Mouse (Mus musculus) A20 (cell line): ENCODE data around the gene Kcnab1.

Source experiments
- DNase-seq: peaks from one replicate; pipeline ENCODE4 v3.0.0-alpha.2; 2011; ENCODE audit warnings: low read depth, low spot score

Gene Kcnab1

DNA sequence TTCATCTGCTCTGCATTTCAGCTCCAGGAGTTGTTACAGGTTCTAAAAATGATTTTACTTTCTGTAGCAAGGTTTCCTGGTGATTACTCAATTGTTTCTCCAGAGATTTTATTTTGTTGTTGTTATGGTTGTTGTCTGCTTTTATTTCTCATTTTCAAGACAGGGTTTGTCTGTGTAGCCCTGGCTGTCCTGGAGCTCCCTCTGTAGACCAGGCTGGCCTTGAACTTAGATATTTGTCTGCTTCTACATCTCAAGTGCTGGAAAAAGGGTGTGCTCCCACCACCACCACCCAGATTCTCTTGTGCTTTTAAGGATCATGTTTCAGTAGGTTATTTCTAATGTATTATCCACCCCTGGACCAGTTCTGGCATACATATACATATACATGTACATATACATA lies 207.6 kb downstream of the Kcnab1 start:
- no peak for DNase-seq

GRCm38 (mm10) chr3:65317876-65318537 lies 208.8 kb downstream of the Kcnab1 start:
- peak; percentile 50 for DNase-seq

DNA sequence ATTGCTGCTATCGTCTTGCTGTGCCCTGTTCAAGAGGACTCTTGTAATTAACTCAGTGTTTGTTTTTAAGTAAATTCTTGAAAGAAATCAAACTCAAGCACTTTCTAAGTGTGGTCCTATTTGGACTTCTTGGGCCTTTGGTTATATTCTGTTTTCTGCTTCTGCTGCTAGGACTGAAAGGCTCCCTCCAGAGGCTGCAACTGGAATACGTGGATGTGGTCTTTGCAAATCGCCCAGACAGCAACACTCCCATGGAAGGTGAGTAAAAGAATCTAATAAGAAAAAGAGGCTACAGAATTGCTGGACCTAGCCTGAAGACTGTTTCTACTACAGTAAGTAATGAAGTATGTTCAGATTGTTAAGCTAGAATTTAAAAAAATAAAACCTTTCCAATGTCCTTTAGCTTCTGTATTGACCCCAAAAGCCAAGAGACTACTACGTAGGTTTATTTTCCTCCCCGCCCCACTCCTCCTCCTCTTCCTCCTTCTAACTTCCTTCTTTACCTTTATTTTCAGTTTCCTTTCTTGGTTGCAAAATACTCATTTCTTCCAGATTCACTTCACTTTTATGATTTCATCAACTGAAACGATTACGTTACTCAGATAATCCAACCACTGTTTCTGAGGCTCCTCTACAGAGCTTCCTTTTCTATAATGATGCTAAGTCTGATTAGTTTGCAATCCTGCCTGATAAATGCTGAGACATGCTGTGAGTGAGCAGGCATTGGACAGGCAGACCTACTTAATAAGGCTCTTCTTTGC lies 210.2 kb downstream of the Kcnab1 start:
- peak; percentile 71 for DNase-seq

DNA sequence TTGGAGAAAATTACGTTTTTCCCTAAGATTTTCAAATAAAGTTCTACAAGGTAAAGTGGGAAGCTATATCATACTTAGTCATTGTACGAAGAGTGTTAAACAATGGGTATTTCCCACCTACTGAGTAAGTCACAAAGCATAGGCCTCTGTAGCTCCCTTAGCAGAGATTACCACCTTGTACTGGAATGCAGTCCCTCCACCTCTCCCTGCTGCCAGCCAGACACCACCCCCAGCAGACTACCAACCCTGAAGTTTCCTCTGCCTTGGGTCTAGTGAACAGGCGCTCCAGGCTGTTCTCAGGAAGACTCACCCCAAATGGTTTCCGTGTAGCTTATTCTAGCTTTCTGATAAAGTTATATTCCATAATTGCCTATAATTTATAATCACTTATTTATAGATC lies 211.8 kb downstream of the Kcnab1 start:
- DNase-seq = no peak

DNA sequence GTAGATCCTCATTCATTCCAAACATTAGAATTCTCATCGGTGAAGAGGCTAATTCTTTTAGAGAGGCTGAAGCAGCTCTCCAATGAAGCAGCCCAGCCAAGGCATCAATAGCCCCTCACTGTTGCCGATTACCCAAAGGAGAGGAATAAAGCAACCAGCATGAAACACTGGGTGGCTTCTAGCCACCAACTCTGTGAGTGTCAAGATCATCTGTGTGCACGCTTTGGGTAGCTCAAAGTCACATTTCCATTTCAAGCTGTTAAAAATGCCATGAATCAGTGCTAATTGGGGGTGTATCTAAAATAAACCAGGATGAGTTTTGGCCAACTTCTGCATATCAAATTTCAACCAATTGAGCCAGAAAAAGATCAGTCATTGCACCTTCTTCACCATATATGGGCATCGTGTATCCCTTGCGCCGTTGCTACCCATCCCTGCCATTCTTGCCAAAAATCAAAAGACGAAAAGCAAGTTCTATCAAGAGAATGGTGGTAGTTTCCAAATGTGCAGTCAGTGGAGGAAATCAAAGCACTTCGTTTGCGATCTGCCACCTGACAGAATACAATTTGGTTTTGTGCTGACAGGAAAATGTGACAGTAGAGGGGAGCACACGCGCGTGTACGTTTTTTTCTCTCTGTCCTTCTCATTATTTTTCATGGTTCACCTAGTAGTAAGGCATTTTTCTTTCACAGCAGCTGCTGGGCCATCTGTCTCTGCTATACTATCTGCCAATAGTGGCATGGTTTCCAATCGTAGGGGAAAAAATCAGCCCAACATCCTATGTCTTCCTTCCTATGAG lies 213.0 kb downstream of the Kcnab1 start:
- no peak for DNase-seq

DNA sequence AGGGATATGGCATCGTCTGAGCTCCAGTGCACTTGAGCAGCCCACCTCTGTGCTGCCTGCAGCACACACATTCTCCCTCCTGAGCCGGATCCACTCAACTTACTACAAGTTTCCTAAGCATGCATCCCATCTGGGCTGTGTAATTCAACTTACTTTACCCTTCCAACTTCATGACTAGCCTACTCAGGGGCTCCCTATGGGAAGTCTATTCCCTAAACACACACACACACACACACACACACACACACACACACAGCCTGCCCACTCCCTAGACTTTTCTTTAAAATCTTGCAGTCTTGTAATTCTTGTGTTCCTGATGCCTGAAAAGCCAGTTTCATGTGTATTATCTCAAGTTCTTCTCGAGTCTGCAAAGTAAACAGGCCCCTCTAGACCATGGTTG lies 216.1 kb downstream of the Kcnab1 start:
- no peak for DNase-seq

DNA sequence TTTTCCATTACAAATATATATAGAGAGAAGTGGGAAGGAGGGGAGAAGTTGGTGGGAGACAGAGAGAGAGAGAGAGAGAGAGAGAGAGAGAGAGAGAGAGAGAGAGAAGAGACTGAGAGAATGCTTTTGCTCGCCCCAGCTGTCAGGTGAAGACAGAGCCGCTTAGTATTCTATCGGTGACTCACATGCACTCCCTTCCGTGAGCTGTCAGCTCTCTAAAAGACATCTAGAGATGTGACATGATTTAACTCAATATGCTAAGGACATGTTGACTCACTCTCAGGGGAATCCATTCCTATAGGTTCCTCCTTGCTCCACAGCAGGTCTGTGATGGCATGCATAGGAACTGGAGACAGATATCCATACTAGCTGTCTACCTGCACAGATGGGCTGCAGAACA lies 219.6 kb downstream of the Kcnab1 start:
- no peak for DNase-seq

DNA sequence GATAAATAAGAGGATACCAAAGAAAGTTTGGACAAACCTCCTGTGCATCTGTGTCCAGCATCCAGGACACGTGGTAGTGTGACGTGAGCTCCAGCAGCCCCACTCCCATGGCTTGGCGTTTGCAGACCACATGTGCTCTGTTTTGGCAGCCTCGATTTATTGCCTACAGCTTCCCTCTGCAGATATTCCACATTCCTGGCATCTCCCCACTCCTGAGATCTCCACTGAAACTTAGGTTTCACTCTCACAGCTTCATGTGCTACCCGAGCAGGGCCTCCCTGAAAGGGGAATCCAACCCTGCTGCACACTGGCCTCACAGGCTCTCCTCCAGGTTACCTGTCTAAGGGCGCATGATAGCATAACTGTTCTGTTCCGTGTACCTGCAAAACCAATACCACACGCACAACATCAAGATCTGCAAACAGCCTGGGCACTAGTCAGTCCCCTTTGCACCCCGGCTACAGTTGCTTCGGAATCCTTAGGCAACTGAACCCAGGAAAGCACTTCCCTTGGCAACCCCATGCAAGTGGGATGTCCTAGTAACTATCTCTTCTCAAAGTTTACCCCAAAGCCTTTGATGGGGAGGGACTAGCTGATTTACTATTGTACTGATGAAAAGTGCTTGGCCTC lies 228.8 kb downstream of the Kcnab1 start:
- DNase-seq = no peak

GRCm38 (mm10) chr3:65340173-65340951 lies 231.2 kb downstream of the Kcnab1 start:
- no peak for DNase-seq

- no peak for DNase-seq
Measured at GRCm38 (mm10) chr3:65346176-65346575, 237.0 kb downstream of the Kcnab1 start.

DNA sequence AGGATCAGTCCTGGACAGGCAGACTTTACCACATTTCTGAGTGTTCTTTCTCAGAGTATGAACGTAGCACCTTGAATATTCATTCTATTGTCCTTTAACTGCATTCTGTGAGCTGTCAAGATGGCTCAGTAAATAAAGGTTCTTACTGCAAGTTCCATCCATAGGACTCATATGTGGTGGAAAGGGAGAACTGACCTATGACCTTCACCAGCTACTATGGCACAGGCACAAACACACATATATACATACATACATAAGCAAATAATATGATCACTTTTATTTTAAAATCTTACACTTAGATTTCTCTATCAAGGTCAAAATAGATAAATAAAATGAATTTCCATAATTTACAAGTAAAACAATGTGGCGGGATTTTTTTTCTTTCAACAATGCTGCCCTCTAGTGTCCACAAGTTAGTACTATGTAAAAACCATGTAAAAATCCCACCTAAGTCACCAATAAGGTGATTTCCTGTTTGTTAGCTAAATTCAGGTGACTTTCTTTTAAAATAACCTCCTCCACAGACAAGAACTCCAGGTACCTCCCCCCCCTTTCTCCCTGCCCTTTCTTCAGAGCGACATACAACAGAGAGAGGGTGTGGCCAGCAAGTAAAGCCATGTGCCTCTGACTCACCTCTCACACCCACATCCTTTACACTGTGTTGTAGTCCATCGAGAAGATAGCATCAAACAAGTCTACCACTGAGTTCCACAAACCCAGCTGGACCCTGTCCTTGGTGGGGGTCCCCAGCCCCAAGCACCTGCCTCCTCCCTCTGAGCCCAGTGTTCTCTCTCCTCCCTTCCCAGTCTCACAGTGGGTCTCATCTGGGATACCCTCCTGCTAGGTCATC lies 243.3 kb downstream of the Kcnab1 start:
- peak; percentile 41 for DNase-seq

- no peak for DNase-seq
Measured at GRCm38 (mm10) chr3:65353263-65354037, 244.3 kb downstream of the Kcnab1 start.

DNA sequence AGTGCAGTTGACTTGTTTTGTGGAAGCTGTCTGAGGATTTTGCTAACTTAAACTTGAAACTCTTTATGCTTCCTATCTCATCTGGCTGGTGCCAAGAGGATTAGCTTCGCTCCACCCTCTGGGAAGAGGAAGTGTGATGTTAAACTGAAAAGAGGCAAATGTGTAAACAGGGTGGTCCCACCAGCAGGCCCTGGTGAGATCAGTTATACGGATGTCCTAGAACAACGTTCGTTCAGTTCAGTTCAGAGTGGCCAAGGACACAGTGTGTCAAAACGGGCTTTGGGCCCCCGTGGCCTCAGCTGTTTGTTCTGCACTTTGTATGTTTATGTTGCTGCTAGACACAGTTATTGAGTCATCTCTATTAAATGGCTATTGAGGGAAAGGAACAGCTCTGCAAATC lies 246.3 kb downstream of the Kcnab1 start:
- no peak for DNase-seq

GRCm38 (mm10) chr3:65358275-65358674 lies 249.1 kb downstream of the Kcnab1 start:
- no peak for DNase-seq

GRCm38 (mm10) chr3:65358841-65359240 lies 249.7 kb downstream of the Kcnab1 start:
- no peak for DNase-seq

DNA sequence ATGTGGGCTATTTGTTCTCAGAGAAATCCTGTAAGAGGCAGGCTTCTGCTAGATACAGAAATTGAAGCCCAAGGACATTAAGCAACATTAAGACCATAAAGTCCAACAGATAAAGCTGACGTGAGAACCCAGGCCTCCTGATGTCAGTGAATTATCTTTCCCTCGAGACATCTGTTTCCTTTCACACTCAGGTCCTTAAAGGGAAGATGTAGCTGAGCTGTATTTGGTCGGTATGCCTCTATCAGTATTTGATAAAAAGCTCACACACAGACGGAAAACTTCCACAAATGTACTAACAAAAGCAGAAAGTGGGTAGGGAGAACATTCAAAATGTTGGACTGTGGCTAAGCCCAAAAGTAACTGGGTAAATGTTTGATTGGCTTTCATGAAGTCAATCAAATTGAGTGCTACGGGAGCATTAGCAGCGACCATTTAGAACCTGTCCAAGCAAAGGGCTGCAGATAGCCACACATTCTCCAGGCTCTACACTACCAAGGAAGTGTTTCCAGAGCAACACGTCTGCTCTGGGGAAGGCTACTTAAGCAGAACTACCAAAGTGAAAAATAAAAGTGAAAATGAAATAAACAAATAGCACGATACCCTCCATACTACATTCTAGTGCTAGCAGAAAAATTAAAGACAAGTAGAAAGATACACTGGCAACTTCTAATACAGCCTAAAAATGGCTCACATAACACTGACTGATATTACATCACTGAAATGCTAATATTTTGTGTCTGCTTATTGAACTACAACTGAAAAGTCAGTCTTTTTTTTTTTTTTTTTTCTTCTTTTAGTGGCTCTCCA lies 251.2 kb downstream of the Kcnab1 start:
- DNase-seq = no peak

DNA sequence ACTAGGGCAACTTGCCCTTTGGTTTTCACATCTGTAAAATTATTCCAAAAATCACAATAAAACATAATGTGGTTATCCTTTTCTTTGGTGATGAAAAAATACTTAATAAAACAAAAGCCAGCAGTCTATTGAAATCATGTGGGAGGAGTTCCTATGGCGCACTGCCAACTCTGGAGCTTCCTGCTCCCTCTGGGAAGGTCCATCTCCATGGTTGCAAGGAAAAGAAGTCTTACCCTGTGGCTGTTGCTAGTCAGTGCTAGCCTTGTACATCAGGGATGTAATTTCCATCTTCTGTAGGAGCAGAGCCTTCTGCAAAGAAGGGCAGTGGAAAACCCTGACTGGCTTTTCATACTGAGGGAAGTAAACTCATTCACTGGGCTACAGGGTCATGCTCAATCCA lies 254.3 kb downstream of the Kcnab1 start:
- DNase-seq = no peak

GRCm38 (mm10) chr3:65365184-65365583 lies 256.0 kb downstream of the Kcnab1 start:
- DNase-seq = no peak
